Mouse (Mus musculus) thymus, postnatal 25 days (tissue): Measurements from ENCODE around the gene Rnf168.

ENCODE experiments used
- DNase-seq: peaks from one replicate; pipeline ENCODE4 v3.0.0; 2022

Rnf168 gene

DNA sequence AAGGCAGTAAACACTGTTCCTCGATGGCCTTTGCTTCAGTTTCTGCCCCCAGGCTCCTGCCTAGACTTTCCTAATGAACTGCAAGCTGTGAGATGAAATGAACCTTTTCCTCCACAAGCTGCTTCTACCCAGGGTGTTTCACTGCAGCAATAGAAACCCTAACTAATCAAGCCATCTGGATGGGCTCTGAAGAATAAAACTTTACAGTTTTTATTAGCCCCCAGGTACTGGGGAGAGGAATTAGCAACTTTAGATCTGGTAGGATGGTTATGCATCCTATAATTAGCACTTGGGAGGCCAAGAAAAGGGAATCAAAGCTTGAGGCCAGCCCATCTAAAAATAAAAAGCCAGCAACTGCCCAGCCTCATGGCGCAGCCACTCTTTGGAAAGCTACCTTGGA lies 39.3 kb downstream of the Rnf168 start:
- no peak for DNase-seq

- no peak for DNase-seq
Observed at GRCm38 (mm10) chr16:32323953-32324352, 46.7 kb downstream of the Rnf168 start.

DNA sequence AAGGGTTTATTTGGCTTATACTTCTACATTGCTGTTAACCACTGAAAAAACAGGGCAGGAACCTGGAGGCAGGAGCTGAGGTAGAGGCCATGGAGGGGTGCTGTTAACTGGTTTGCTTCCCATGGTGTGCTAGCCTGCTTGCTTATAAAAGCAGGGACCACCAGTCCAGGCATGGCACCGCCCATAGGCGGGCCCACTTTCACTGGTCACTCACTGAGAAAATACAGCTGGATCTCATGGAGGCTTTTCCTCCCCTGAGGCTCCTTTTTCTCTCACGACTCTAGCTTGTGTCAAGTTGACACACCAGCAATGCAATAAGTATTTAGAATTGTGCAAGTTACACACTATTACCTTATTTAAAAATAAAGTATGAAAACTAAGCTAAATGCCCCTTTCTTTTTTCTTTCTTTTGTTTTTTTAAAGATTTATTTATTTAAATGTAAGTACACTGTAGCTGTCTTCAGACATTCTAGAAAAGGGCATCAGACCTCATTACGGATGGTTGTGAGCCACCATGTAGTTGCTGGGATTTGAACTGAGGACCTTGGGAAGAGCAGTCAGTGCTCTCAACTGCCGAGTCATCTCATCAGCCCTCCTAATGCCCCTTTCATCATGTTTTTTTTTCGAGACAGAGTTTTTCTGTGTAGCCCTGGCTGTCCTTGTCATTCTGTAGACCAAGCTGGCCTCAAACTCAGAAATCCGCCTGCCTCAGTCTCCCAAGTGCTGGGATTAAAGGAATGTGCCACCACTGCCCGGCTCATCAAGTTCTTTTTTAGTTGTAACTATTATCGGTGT lies 53.8 kb downstream of the Rnf168 start:
- peak; percentile 4 for DNase-seq

- DNase-seq: peak; percentile 99
Observed at GRCm38 (mm10) chr16:32332040-32332555, 54.8 kb downstream of the Rnf168 start, which contains the start of gene Ubxn7. Gene Ubxn7, plus strand, starts transcription at chr16:32332257.

DNA sequence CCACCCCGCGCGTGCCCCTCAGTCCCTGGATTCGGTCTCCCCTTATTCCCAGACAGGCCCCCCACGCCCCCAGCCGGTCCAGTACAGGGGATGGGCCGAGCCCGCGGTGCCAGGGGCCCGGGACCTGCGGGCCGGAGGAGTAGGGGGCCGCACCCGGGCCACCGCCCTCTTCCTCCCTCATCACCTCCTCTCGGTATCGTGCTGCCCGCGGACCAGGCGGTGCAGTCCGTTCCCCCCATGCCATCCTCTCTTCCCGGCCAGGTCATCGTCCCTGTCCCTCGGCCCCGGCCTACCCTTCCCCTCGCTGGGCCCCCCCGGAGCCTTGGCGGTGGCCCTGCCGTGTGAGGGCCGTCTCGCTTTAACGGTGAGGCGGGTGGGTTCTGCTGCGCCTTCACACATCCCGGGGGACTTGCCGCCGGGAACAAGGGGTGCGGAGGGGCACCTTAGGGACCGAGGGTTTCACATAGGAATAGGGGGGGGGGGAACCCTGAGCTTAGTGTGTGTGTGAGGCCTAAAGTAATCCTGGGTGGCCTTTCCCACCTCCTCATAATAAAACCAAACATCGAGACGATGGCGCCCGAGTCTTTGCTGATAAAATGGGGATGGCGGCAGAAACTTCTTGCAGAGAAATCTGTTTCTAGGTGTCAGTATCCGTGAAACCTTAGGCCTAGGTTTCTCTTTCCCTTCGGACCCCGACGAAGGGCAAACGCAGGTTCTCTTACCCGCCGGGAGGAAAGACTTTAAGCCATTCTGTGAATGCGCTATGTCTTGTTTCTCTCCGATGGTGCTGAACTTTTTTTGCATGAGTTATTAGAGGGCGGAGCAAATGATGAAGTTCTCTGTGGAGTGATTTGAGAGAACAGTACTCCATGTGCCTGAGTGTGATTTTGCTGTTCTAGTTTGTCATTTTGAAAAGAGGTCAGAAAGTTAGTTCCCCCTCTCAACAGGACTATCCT lies 55.6 kb downstream of the Rnf168 start:
- DNase-seq: peak; percentile 59

- no peak for DNase-seq
Observed at GRCm38 (mm10) chr16:32335146-32335545, 57.9 kb downstream of the Rnf168 start.

- no peak for DNase-seq
Observed at GRCm38 (mm10) chr16:32336026-32336780, 58.9 kb downstream of the Rnf168 start.

DNA sequence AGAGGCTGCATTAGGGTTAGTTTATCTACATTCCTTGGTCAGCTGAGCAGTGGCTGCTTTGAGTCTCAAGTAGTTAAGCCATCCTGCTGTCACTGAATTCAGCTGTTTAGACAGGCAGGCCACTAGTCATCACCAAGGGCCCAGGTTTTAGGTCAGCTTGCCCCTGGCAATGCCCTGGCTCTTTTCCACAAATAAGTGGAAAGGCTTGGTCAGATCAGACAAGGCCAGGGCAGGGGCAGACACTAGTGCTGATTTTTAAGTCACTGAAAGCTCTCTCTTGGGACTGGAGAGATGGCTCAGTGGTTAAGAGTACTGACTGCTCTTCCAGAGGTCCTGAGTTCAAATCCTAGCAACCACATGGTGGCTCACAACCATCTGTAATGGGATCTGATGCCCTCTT lies 59.7 kb downstream of the Rnf168 start:
- no peak for DNase-seq

DNA sequence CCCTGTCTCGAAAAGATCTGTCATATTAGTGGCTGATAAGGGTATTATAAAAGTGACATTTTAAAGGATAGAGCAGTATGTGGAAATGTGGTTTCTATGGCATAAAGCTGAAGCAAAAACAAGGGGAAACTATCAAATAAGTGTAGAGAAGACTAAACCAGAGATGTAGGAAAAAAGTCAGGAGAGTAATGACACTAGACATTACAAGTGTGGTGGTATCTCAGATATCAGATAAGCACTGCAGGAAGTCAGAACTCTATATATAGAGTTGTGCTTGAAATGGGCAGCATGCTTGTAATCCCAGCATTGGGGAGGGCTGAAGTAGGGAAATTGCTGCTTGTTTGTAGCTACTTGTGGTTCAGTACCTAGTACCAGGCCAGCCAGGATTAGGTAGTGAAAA lies 63.2 kb downstream of the Rnf168 start:
- no peak for DNase-seq

DNA sequence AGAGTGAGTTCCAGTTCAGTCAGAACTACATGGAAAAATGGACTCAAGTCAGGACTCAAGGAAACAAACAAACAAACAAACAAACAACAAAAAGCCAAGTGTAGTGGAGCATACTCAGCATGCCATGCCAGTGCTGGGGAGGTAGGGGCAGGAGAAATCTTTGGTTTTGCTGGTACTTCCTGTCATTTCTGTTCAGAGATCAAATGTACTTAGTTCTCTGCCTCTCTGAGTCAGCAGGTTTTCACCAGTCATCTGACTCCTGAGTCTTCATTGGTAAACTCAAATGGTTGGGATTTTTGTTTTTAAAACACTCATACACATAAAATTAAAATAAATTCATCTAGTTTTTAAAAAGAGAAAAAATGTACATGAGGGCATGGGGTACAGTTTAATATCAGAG lies 68.3 kb downstream of the Rnf168 start:
- DNase-seq: no peak

DNA sequence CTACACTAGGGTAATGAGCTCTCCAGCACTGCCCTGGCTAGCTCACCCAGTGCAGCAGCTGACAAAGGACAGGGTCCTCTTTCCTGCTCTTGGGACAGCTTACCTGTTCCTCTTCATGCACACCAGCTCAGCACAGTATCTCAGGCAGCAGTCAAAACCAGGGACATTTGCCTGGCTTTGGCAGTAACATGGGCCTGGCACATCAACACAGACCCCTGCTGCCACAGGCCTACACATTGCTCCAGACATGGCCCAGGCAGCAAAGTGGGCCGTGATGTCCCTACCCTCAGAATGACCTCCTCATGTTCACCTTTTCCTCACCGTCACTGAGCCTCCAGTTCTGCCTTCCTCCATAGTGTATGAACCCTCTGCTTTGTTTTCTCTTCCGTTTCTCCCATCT lies 73.5 kb downstream of the Rnf168 start:
- DNase-seq: no peak
